ENCODE assay signal across 8 mouse cellular contexts in the genomic region with DNA sequence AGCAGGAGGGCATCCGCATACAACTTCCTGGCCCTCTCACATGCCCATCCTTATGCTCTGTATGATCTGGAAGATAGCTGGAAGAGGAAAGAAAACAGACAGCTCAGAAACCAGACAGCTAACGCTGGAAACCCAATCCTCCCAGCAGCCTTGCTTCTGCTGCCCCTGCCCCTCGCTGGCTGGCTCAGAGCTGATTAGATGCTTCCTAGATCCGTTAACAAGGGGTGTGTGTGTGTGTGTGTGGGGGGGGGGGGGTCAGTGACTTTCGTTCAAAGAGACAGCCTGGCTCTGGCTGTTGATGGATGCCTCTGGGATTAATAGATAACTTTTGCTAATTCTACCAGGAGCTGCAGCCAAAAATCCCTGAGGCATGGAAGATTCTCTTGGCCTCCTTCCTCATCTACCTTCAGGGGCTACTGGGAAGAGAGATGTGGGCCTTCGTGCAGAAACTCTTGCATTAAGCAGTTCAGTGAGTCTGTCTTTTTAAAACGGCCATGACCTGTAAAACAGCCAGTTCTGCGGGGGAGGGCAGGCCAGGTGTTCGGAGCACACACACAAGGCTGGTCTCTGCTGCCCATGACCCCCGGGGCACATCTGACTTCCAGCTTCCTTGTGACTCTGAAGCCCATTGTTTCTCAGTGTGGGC. TPM values are rescaled to one million over a fixed set of nuclear protein-coding genes. Genes with fewer than 3 reads are reported as not detected.
DNase-seq lines count a peak whose midpoint lies in the region; ATAC-seq and TF ChIP-seq lines count a peak whose summit lies in the region.

No protein-coding gene starts in this region.

- H3K36me3 ChIP-seq in E14TG2a.4 (ENCODE audit: insufficient read depth, low read length), result no peaks in the 10 kb centered on the region
- no peaks in the 10 kb centered on the region for H3K36me3 ChIP-seq in hindbrain, embryonic 10.5 days
- no peaks in the 10 kb centered on the region for H3K36me3 ChIP-seq in limb, embryonic 13.5 days
- no peaks in the 10 kb centered on the region for H3K36me3 ChIP-seq in neural tube, embryonic 13.5 days

- peak; percentile 14 for ATAC-seq in limb, embryonic 13.5 days (ENCODE audit: low FRiP score, low read depth)
- ATAC-seq in neural tube, embryonic 13.5 days (ENCODE audit: low read depth), result peak; percentile 49; the same call in 1 of the 2 replicates

- TF ChIP-seq CTCF in E14TG2a.4 (conservative IDR thresholded peaks at IDR 0.05; ENCODE audit: low read length), result no peak

- H3K4me3 ChIP-seq in E14TG2a.4 (replicated peaks; ENCODE audit: low read length), result peak overlapping the region; percentile 66
- peak overlapping the region; percentile 43 for H3K4me3 ChIP-seq in hindbrain, embryonic 10.5 days
- no peak overlapping the region; the same call in 1 of the 2 replicates for H3K4me3 ChIP-seq in limb, embryonic 13.5 days
- peak overlapping the region; percentile 18 for H3K4me3 ChIP-seq in neural tube, embryonic 13.5 days

- peak; percentile 61 for DNase-seq in MN1 (ENCODE audit: low spot score)
- peak; percentile 62 for DNase-seq in hindbrain, embryonic 10.5 days (ENCODE audit: low spot score)
- no peak for DNase-seq in spleen, adult 18-20 months
- no peak for DNase-seq in gastrocnemius, postnatal 25 days
- no peak for DNase-seq in urinary bladder, adult 18-20 months (ENCODE audit: low spot score in 2 of 2)

- 23% methylated on average over 10 of the region's 10 CpGs for whole genome bisulfite sequencing in hindbrain, embryonic 10.5 days
- WGBS in limb, embryonic 13.5 days, result 8% methylated on average over 10 of the region's 10 CpGs
- 21% methylated on average over 10 of the region's 10 CpGs for WGBS in neural tube, embryonic 13.5 days

- H3K9ac ChIP-seq in limb, embryonic 13.5 days, result peak overlapping the region; percentile 50; the same call in 1 of the 2 replicates
- H3K9ac ChIP-seq in neural tube, embryonic 13.5 days, result peak overlapping the region; percentile 60

- H3K9me3 ChIP-seq in E14TG2a.4 (ENCODE audit: low read length), result no peaks in the 10 kb centered on the region
- H3K9me3 ChIP-seq in hindbrain, embryonic 10.5 days, result no peaks in the 10 kb centered on the region
- H3K9me3 ChIP-seq in limb, embryonic 13.5 days, result no peaks in the 10 kb centered on the region
- H3K9me3 ChIP-seq in neural tube, embryonic 13.5 days, result no peaks in the 10 kb centered on the region

- no peaks in the 10 kb centered on the region for H3K27me3 ChIP-seq in E14TG2a.4 (ENCODE audit: insufficient read depth, low read length)
- H3K27me3 ChIP-seq in hindbrain, embryonic 10.5 days (ENCODE audit: insufficient read depth, poor library complexity, severe bottlenecking), result no peaks in the 10 kb centered on the region
- no peaks in the 10 kb centered on the region for H3K27me3 ChIP-seq in limb, embryonic 13.5 days
- no peaks in the 10 kb centered on the region for H3K27me3 ChIP-seq in neural tube, embryonic 13.5 days

- peak overlapping the region; percentile 56 for H3K4me2 ChIP-seq in limb, embryonic 13.5 days (replicated peaks)
- H3K4me2 ChIP-seq in neural tube, embryonic 13.5 days, result peak overlapping the region; percentile 54

- peaks cover 36% of the 10 kb centered on the region for H3K4me1 ChIP-seq in E14TG2a.4 (replicated peaks; ENCODE audit: low read depth, low read length)
- peaks cover 45% of the 10 kb centered on the region for H3K4me1 ChIP-seq in hindbrain, embryonic 10.5 days (replicated peaks)
- peaks cover 48% of the 10 kb centered on the region for H3K4me1 ChIP-seq in limb, embryonic 13.5 days
- H3K4me1 ChIP-seq in neural tube, embryonic 13.5 days (replicated peaks), result peaks cover 28% of the 10 kb centered on the region

- peak overlapping the region; percentile 89 for H3K27ac ChIP-seq in hindbrain, embryonic 10.5 days
- peak overlapping the region; percentile 72 for H3K27ac ChIP-seq in limb, embryonic 13.5 days
- peak overlapping the region; percentile 82 for H3K27ac ChIP-seq in neural tube, embryonic 13.5 days (replicated peaks)

RNA-seq across cellular contexts. Expression of a gene that starts 23.4 kb away (rescaled TPM):
- 26.3 and 43.3 TPM in 2 replicates for polyA plus RNA-seq in hindbrain, embryonic 10.5 days (2016; fragmentation: Nextera tagmentation; extraction: Ambion mirVana)
- 15.0 and 18.7 TPM in 2 replicates for polyA plus RNA-seq in limb, embryonic 13.5 days (2015; fragmentation: Nextera tagmentation; extraction: Ambion mirVana)
- polyA plus RNA-seq in neural tube, embryonic 13.5 days (2015; fragmentation: Nextera tagmentation; extraction: Ambion mirVana), result 129 and 142 TPM in 2 replicates
- total RNA-seq in gastrocnemius, postnatal 25 days (2021), result under 1 TPM; 0.64 to 0.94 TPM

Comparison
In these comparisons a context has a peak if more than half of its experiments do, and no peak if none do; other contexts are left out.
1. DNase-seq: peak in MN1 (single experiment) and hindbrain, embryonic 10.5 days (single experiment); none in spleen, adult 18-20 months (0 of 2), gastrocnemius, postnatal 25 days (single experiment) and urinary bladder, adult 18-20 months (0 of 2).
2. Peak in every context shown above with its lines, with median percentiles within 50 percentile points of each other: H3K27ac ChIP-seq.